12 mouse cellular contexts compared by ENCODE assay signal in genomic region chr5:139702236-139702635, GRCm38 (mm10). TPM values are rescaled to one million over a fixed set of nuclear protein-coding genes. Genes with fewer than 3 reads are reported as not detected.
DNase-seq lines count a peak whose midpoint lies in the region; ATAC-seq and TF ChIP-seq lines count a peak whose summit lies in the region.
"Had no signal": no experiment of that assay in that cellular context is flagged by ENCODE, and none has a peak within 500 bp of the region (broad histone marks: within the 10 kb centered on the region; RNA-seq: fewer than 3 reads in every experiment).

No protein-coding gene starts in this region.

- TF ChIP-seq CTCF in heart, adult 2 months (IDR thresholded peaks at IDR 0.05): no peak

- no peak for DNase-seq in heart, adult 2 months
- DNase-seq in thymus, postnatal 14 days: peak; percentile 10
- DNase-seq in thymus, adult 18-20 months: no peak
- no peak for DNase-seq in liver, embryonic 13.5 days
- DNase-seq in yolk sac, embryonic 10.5 days (ENCODE audit: low spot score): peak; percentile 14
- no peak for DNase-seq in Muller cell, postnatal 12 days (ENCODE audit: inconsistent ontology term)
- DNase-seq: cerebellum, adult 9-11 months had no signal

- no peak overlapping the region for H3K4me2 ChIP-seq in heart, embryonic 16.5 days (ENCODE audit: low read depth, low read length)
- peak overlapping the region; percentile 23; the same call in 1 of the 2 replicates for H3K4me2 ChIP-seq in liver, embryonic 13.5 days
- H3K4me2 ChIP-seq in midbrain, embryonic 16.5 days (ENCODE audit: low read length): no peak overlapping the region
- H3K4me2 ChIP-seq: hindbrain, embryonic 15.5 days; lung, embryonic 15.5 days had no signal

- TF ChIP-seq POLR2A in heart, adult 2 months (IDR thresholded peaks at IDR 0.05; ENCODE audit: insufficient read depth, low read depth, low read length): no peak

- no peak overlapping the region for H3K4me3 ChIP-seq in heart, embryonic 16.5 days (ENCODE audit: low read length)
- no peak overlapping the region for H3K4me3 ChIP-seq in heart, adult 2 months
- H3K4me3 ChIP-seq in liver, embryonic 13.5 days (replicated peaks): no peak overlapping the region
- H3K4me3 ChIP-seq in midbrain, embryonic 16.5 days (ENCODE audit: low read depth, low read length): no peak overlapping the region
- H3K4me3 ChIP-seq: forebrain, embryonic 10.5 days; hindbrain, embryonic 15.5 days; lung, embryonic 15.5 days had no signal

- H3K9me3 ChIP-seq in heart, embryonic 16.5 days (replicated peaks; ENCODE audit: control insufficient read depth, low read length): no peaks in the 10 kb centered on the region
- no peaks in the 10 kb centered on the region for H3K9me3 ChIP-seq in liver, embryonic 13.5 days (replicated peaks)
- H3K9me3 ChIP-seq in midbrain, embryonic 16.5 days (replicated peaks; ENCODE audit: control insufficient read depth, low read length, poor library complexity, severe bottlenecking): peaks cover 4% of the 10 kb centered on the region
- H3K9me3 ChIP-seq: hindbrain, embryonic 15.5 days; lung, embryonic 15.5 days had no signal

- intact Hi-C loops in heart, adult 2 months (cut with DNase I): no loop called here

- no peaks in the 10 kb centered on the region for H3K79me2 ChIP-seq in heart, adult 2 months (replicated peaks; ENCODE audit: control insufficient read depth, insufficient read depth, low read length)

- 14% methylated on average over 10 of the region's 10 CpGs for WGBS in heart, embryonic 16.5 days
- WGBS in heart, adult 2 months: 6% methylated on average over 10 of the region's 10 CpGs
- 9% methylated on average over 10 of the region's 10 CpGs for WGBS in liver, embryonic 13.5 days (ENCODE audit: insufficient replicate concordance)
- WGBS in midbrain, embryonic 16.5 days: 68% methylated on average over 8 of the region's 10 CpGs

- ATAC-seq in heart, embryonic 16.5 days (replicated peaks; ENCODE audit: extremely low read depth, insufficient read depth, low FRiP score): peak; percentile 47; the same call in 1 of the 2 replicates
- ATAC-seq in liver, embryonic 13.5 days (ENCODE audit: low read depth): peak; percentile 68
- ATAC-seq in midbrain, embryonic 16.5 days: no peak

- no peaks in the 10 kb centered on the region for H3K4me1 ChIP-seq in heart, embryonic 16.5 days (ENCODE audit: control insufficient read depth, insufficient read depth, low read length)
- no peaks in the 10 kb centered on the region for H3K4me1 ChIP-seq in heart, adult 2 months (ENCODE audit: control insufficient read depth, insufficient read depth, low read length)
- H3K4me1 ChIP-seq in liver, embryonic 13.5 days (replicated peaks): peaks cover 15% of the 10 kb centered on the region
- H3K4me1 ChIP-seq in midbrain, embryonic 16.5 days (ENCODE audit: control insufficient read depth, insufficient read depth, low read length): no peaks in the 10 kb centered on the region
- H3K4me1 ChIP-seq: hindbrain, embryonic 15.5 days; lung, embryonic 15.5 days had no signal

- no peak overlapping the region for H3K9ac ChIP-seq in heart, embryonic 16.5 days (ENCODE audit: low read length)
- H3K9ac ChIP-seq in heart, adult 2 months (ENCODE audit: low read depth, low read length): no peak overlapping the region
- no peak overlapping the region for H3K9ac ChIP-seq in liver, embryonic 13.5 days
- no peak overlapping the region for H3K9ac ChIP-seq in midbrain, embryonic 16.5 days (ENCODE audit: low read depth, low read length)
- H3K9ac ChIP-seq: hindbrain, embryonic 15.5 days; lung, embryonic 15.5 days had no signal

- no peaks in the 10 kb centered on the region for H3K27me3 ChIP-seq in heart, embryonic 16.5 days (ENCODE audit: control insufficient read depth, insufficient read depth, low read length)
- no peaks in the 10 kb centered on the region for H3K27me3 ChIP-seq in heart, adult 2 months (ENCODE audit: control insufficient read depth, insufficient read depth, low read length)
- no peaks in the 10 kb centered on the region for H3K27me3 ChIP-seq in liver, embryonic 13.5 days
- no peaks in the 10 kb centered on the region for H3K27me3 ChIP-seq in midbrain, embryonic 16.5 days (ENCODE audit: control insufficient read depth, insufficient read depth, low read depth, low read length)
- H3K27me3 ChIP-seq: lung, embryonic 15.5 days had no signal

- TF ChIP-seq EP300 in heart, adult 2 months (IDR thresholded peaks at IDR 0.05; ENCODE audit: insufficient read depth, low read depth, low read length): no peak

- H3K36me3 ChIP-seq in heart, embryonic 16.5 days (ENCODE audit: control insufficient read depth, insufficient read depth): no peaks in the 10 kb centered on the region
- H3K36me3 ChIP-seq in heart, adult 2 months (ENCODE audit: control insufficient read depth, insufficient read depth, low read length): no peaks in the 10 kb centered on the region
- H3K36me3 ChIP-seq in liver, embryonic 13.5 days: peaks cover 23% of the 10 kb centered on the region
- peaks cover 6% of the 10 kb centered on the region; the same call in 1 of the 2 replicates for H3K36me3 ChIP-seq in midbrain, embryonic 16.5 days (ENCODE audit: control insufficient read depth, insufficient read depth, low read length)
- H3K36me3 ChIP-seq: lung, embryonic 15.5 days had no signal

- no peak overlapping the region for H3K27ac ChIP-seq in heart, embryonic 16.5 days (ENCODE audit: low read length)
- no peak overlapping the region for H3K27ac ChIP-seq in heart, adult 2 months
- peak overlapping the region; percentile 34 for H3K27ac ChIP-seq in liver, embryonic 13.5 days
- no peak overlapping the region for H3K27ac ChIP-seq in midbrain, embryonic 16.5 days (ENCODE audit: low read length)
- H3K27ac ChIP-seq: forebrain, embryonic 10.5 days; hindbrain, embryonic 15.5 days; lung, embryonic 15.5 days had no signal

RNA-seq across cellular contexts. Expression of gene Micall2, which starts 33.9 kb away (rescaled TPM):
- polyA plus RNA-seq in heart, embryonic 16.5 days (2015; fragmentation: Nextera tagmentation; extraction: Ambion mirVana): 1.6 and 2.3 TPM in 2 replicates
- 1 to 10 TPM; 1.9 to 2.0 TPM for total RNA-seq in heart, adult 2 months (2021)
- polyA plus RNA-seq in heart, adult 2 months (2012; rRNA removed): 2.9 and 3.3 TPM in 2 replicates
- 9.8 and 12.1 TPM in 2 replicates for polyA plus RNA-seq in liver, embryonic 13.5 days (2015; fragmentation: Nextera tagmentation; extraction: Ambion mirVana)
- polyA plus RNA-seq in midbrain, embryonic 16.5 days (2015; fragmentation: Nextera tagmentation; extraction: Ambion mirVana): 14.7 and 15.2 TPM in 2 replicates

Comparison
In these comparisons a context has a peak if more than half of its experiments do, and no peak if none do; other contexts are left out.
1. DNase-seq: peak in thymus, postnatal 14 days (single experiment) and yolk sac, embryonic 10.5 days (single experiment); none in heart, adult 2 months (0 of 2), thymus, adult 18-20 months (0 of 2), liver, embryonic 13.5 days (single experiment) and Muller cell, postnatal 12 days (single experiment).